Mouse (Mus musculus) E14TG2a.4 (cell line): ENCODE measurements around the gene Lsamp.

Source experiments
- CTCF ChIP-seq: conservative IDR thresholded peaks from 2 replicates; pipeline ENCODE4 v1.5.1; 2014; ENCODE audit warnings: low read length
- POU5F1 ChIP-seq: IDR thresholded peaks from 2 replicates; pipeline ENCODE4 v1.6.1; 2014; ENCODE audit warnings: low read length, borderline replicate concordance

DNA sequence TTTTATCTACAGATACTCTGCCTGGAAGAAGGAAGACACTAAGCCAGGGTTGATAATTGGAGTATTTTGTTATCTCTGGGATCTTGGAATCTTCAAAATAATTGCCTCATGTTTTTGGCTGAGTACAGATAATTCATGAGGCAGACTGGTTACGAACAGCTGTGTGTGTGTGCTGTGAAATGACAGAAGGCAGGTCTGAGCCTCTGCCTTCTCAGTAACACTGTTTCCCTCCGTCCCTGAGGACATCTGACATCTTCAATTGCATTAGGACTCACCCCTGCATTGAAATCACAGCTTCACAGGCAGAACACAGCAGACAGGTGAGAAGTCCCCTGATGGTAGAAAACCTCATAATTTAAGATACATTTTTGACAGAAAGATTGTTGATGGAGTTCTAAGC is 323.5 kb downstream of the Lsamp start:
- TF ChIP-seq CTCF (no peak), POU5F1 (no peak)
